Mouse (Mus musculus) heart, adult 2 months (tissue): ENCODE measurements around the gene Ckb. TPM values are rescaled to one million over a fixed set of nuclear protein-coding genes. Genes with fewer than 3 reads are reported as not detected.

Source experiments
- DNase-seq, 2 experiments: peaks; one replicate each; pipeline ENCODE4 v3.0.0; 2021
- H3K27ac ChIP-seq: fragments of 200-600 bp; 2 replicates; pipeline ENCODE4 v1.8.1; 2022
- H3K27me3 ChIP-seq: fragments of 200-500 bp; 2 replicates; pipeline ENCODE4 v1.6.1; 2012; ENCODE audit warnings: mild to moderate bottlenecking, low read length, inconsistent platforms, mixed read lengths; ENCODE audit not compliant: control insufficient read depth, insufficient read depth
- H3K36me3 ChIP-seq: fragments of 200-500 bp; 2 replicates; pipeline ENCODE4 v1.6.1; 2012; ENCODE audit warnings: low read length, inconsistent platforms; ENCODE audit not compliant: control insufficient read depth, insufficient read depth
- H3K4me1 ChIP-seq: fragments of 200-500 bp; 2 replicates; pipeline ENCODE4 v1.6.1; 2011; ENCODE audit warnings: low read length; ENCODE audit not compliant: control insufficient read depth, insufficient read depth
- H3K4me3 ChIP-seq: fragments of 200-600 bp; 2 replicates; pipeline ENCODE4 v1.8.1; 2022
- H3K79me2 ChIP-seq: fragments of 200-500 bp; replicated peaks from 2 replicates; pipeline ENCODE4 v1.6.1; 2012; ENCODE audit warnings: mild to moderate bottlenecking, inconsistent platforms, low read length, moderate library complexity, mixed read lengths; ENCODE audit not compliant: control insufficient read depth, insufficient read depth
- H3K9ac ChIP-seq: fragments of 200-500 bp; 2 replicates; pipeline ENCODE4 v1.6.1; 2012; ENCODE audit warnings: low read depth, mild to moderate bottlenecking, control low read depth, inconsistent platforms, low read length, mixed read lengths
- CTCF ChIP-seq: fragments of 200-600 bp; IDR thresholded peaks from 2 replicates; pipeline ENCODE4 v1.8.1; 2022; ENCODE audit warnings: antibody characterized with exemption, mild to moderate bottlenecking, moderate library complexity
- EP300 ChIP-seq: fragments of 200-500 bp; IDR thresholded peaks from 2 replicates; pipeline ENCODE4 v1.6.1; 2011; ENCODE audit warnings: low read depth, low read length, control low read depth; ENCODE audit not compliant: insufficient read depth
- POLR2A ChIP-seq: fragments of 200-500 bp; IDR thresholded peaks from 2 replicates; pipeline ENCODE4 v1.6.1; 2011; ENCODE audit warnings: mild to moderate bottlenecking, low read depth, low read length, control low read depth; ENCODE audit not compliant: insufficient read depth
- WGBS: fragments of 180-500 bp; shearing (Covaris S2); methylation state at CpG from one replicate; pipeline ENCODE4 v1.1.7; 2018; 5-methylcytosine and 5-hydroxymethylcytosine counted together
- intact Hi-C: fragments of 180-260 bp; cut with DNase I; formaldehyde crosslinking; loops from one replicate; pipeline ENCODE4 v1.15.1; 2025
- polyA plus RNA-seq: library from polyadenylated mRNA; depleted of rRNA; stranded (reverse); fragments of >200 nt; gene quantifications from 2 replicates; pipeline ENCODE4 v1.2.3, GENCODE M21; 2012
- total RNA-seq, 2 experiments: library from RNA; stranded (reverse); gene quantifications; 2 replicates each; pipeline ENCODE4 v1.2.3; 2021

The Ckb gene
- total and polyA plus RNA-seq, 3 experiments: 65.3 to 120 (median 81.4) TPM

DNA sequence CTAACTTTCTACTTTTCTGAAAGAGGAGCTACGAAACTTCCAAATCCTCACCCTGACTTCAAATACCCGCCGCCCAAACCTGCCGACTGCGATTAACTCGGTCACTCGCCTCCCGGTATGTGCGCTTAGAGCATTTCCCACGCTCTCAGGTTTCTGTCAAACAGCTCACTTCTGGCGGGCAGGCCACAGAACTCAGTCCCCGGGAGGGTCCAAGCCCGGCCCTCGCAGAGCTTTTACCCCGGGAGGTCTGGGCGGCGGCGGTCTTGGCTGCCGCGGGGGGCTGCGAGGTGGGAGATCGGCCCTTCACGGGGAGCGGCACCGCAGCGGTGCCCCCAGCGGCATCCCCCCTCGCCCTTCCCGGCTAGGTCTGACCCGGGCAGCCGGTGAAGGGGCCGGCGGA is 40.3 kb upstream of the Ckb start:
- intact Hi-C loops: loop anchor here (2.0 kb wide), 2 partner anchors 20 to 34 kb away; partner anchors contain the start of gene Trmt61a
- no peak for DNase-seq

DNA sequence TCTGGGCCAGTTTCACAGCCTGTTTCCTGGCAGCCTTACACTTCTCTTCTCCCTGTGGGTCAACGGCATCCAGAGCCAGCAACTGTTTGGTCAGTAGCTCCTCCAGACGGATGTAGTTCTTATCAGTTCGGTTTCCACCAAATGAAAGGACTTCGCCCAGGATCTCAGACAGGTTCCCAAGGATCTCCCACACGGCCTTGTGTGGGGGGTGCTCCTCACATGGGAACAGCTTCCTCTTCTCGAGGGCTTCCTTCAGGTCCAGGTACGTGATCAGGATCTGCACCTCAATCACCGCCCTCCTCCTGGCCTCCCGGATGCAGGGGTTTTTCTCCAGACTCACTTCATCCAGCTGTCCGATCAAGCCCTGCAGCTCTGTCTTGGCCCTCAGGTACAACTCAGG is 38.0 kb upstream of the Ckb start:
- WGBS: 52% methylated on average over 10 of the region's 10 CpGs
- Histone ChIP-seq H3K27ac (peak overlapping the region; percentile 74), H3K4me3 (no peak overlapping the region), H3K4me1 (peaks cover 35% of the 10 kb centered on the region), H3K79me2 (no peaks in the 10 kb centered on the region; the same call in 1 of the 2 replicates), H3K27me3 (no peaks in the 10 kb centered on the region), H3K9ac (no peak overlapping the region), H3K36me3 (peaks cover 42% of the 10 kb centered on the region)
- DNase-seq: no peak
- intact Hi-C loops: no loop called here
- 0 out of 2 replicates have a peak, but pooled peaks have one; percentile 41 for TF ChIP-seq EP300
- no peak for TF ChIP-seq CTCF

More for the DNA sequence above, 40.3 kb upstream of the Ckb start:
- peak overlapping the region; percentile 86 for H3K4me3 ChIP-seq
- TF ChIP-seq EP300 (no peak), POLR2A (no peak), CTCF (no peak)
- peaks cover 32% of the 10 kb centered on the region for H3K36me3 ChIP-seq
- no peaks in the 10 kb centered on the region for H3K27me3 ChIP-seq
- H3K4me1 ChIP-seq: peaks cover 19% of the 10 kb centered on the region
- WGBS: under 1% methylated on average over 33 of the region's 33 CpGs
- H3K9ac ChIP-seq: peak overlapping the region; percentile 94
- no peaks in the 10 kb centered on the region; the same call in 1 of the 2 replicates for H3K79me2 ChIP-seq
- H3K27ac ChIP-seq: peak overlapping the region; percentile 94

DNA sequence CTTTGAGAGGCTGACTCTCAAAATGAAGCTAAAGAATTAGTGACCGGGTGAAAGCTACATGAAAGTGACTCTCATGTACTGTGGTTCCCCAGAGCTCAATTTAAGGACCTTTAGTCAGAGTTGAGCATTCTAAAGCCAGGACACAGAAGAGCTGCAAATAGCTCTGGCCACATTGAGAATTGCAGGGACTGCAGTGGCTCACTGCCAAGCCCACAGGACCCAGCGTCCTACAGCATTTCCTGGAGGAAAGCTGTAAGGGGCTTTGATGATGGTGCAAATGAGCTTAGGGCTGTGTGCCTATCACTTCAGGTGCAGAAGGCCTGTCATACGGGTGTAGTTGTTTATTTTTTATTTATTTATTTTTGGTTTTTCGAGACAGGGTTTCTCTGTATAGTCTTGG is 36.0 kb upstream of the Ckb start:
- H3K27me3 ChIP-seq: no peaks in the 10 kb centered on the region
- intact Hi-C loops: no loop called here
- H3K9ac ChIP-seq: no peak overlapping the region
- 14% methylated on average over 4 of the region's 4 CpGs for WGBS
- TF ChIP-seq POLR2A (no peak), EP300 (no peak), CTCF (peak; percentile 46)
- H3K27ac ChIP-seq: peak overlapping the region; percentile 74
- peaks cover 44% of the 10 kb centered on the region for H3K4me1 ChIP-seq
- H3K4me3 ChIP-seq: no peak overlapping the region
- H3K36me3 ChIP-seq: peaks cover 42% of the 10 kb centered on the region
- DNase-seq: no peak
- no peaks in the 10 kb centered on the region; the same call in 1 of the 2 replicates for H3K79me2 ChIP-seq

DNA sequence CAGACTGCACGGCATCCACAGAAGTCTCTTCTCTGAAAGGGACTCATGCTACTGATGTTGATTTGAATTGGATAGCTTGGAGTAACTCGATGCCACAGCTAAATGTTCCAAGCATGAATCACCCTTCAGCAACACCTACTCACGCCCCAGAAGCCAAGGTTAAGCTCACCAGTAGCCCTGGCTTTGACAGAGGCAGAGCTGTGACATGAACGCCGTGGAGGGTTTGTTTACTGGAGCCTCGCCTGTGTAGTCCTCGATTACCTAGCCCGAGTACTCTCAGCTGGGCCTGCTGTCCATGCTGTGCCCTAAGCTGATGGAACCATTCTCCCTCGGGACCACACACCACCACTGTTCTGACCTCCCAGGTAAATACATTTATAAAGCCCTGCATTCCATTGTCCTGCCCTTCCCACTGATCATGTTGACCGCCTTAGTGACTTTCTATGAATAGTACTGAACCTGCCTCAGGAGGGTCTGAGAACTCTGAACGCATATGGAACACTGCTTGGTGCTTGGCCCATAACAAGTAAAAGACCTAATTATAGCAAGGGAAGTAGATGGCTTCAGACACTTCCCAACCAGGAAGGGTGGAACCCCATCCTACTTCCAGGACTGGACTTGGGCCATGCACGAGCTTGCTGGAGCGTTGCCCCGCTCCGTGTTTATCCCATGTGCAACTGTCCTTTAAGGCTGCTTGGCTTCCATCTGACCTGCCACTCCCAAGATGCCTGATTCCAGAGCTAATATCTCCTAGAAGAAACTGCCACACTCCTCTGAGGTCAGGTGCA is 33.2 kb upstream of the Ckb start:
- H3K27ac ChIP-seq: peak overlapping the region; percentile 90
- H3K36me3 ChIP-seq: peaks cover 30% of the 10 kb centered on the region
- H3K27me3 ChIP-seq: no peaks in the 10 kb centered on the region
- H3K9ac ChIP-seq: peak overlapping the region; percentile 19
- DNase-seq: peak; percentile 89 to 91
- intact Hi-C loops: loop anchor here (2.0 kb wide), 1 partner anchor 21 kb away; no protein-coding TSS in a partner anchor
- H3K79me2 ChIP-seq: no peaks in the 10 kb centered on the region
- 12% methylated on average over 15 of the region's 15 CpGs for WGBS
- TF ChIP-seq EP300: peak; percentile 99
- TF ChIP-seq POLR2A: peak; percentile 54; the same call in 1 of the 2 replicates
- TF ChIP-seq CTCF: no peak
- no peak overlapping the region for H3K4me3 ChIP-seq
- peaks cover 32% of the 10 kb centered on the region for H3K4me1 ChIP-seq

DNA sequence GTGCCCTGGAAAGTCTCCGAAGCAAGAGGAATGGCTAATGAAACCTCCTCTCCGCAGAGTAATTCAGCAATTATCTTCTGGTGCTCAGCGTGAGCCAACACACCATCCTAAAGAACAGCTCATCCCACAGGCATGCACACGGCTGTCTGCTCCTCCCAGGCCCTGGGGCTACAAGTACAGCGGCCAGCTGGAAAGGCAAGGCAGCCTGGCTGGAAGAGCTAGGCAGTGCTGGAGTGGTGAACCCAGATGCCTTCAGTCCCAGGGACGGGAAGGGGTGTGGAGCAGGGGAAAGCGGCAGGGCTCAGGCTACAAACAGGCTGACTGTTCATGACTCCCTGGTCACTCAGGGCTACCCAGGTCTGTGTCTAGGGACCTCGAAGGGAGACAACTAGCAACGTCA is 32.5 kb upstream of the Ckb start:
- DNase-seq: peak; percentile 78 to 86
- intact Hi-C loops: loop anchor here (2.0 kb wide), 1 partner anchor 22 kb away; no protein-coding TSS in a partner anchor
- Histone ChIP-seq H3K36me3 (peaks cover 26% of the 10 kb centered on the region), H3K9ac (peak overlapping the region; percentile 19), H3K27ac (peak overlapping the region; percentile 90), H3K4me1 (peaks cover 30% of the 10 kb centered on the region), H3K4me3 (0 out of 2 replicates have a peak overlapping the region, but pooled peaks have one; percentile 4), H3K27me3 (no peaks in the 10 kb centered on the region), H3K79me2 (no peaks in the 10 kb centered on the region)
- peak; percentile 55; the same call in 1 of the 2 replicates for TF ChIP-seq EP300
- TF ChIP-seq POLR2A: peak; percentile 79
- no peak for TF ChIP-seq CTCF
- WGBS: 20% methylated on average over 9 of the region's 9 CpGs

DNA sequence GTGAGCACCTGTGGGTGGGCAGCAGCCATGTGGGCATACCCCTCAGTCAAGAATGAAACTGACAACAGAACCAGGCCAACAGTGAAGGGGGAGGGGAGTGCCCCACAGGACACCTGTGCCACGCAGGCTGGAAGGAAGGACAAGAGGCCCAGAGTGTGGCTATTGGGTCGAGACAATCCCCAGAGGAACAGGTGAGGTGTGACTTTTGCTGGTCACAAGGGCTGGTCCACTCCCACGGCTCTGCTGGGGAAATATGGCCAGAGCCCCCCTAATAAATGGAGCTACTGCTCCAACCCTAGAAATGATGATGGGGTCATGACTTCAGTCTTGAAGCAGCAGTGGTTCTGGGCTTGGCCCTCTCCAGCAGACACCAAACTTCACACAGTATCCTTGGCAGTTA is 31.2 kb upstream of the Ckb start:
- H3K27ac ChIP-seq: peak overlapping the region; percentile 90
- no peak for TF ChIP-seq CTCF
- TF ChIP-seq POLR2A: no peak
- TF ChIP-seq EP300: no peak
- intact Hi-C loops: no loop called here
- no peaks in the 10 kb centered on the region for H3K79me2 ChIP-seq
- DNase-seq: no peak
- peaks cover 33% of the 10 kb centered on the region for H3K4me1 ChIP-seq
- peaks cover 16% of the 10 kb centered on the region for H3K36me3 ChIP-seq
- no peaks in the 10 kb centered on the region for H3K27me3 ChIP-seq
- H3K4me3 ChIP-seq: no peak overlapping the region
- 73% methylated on average over 3 of the region's 3 CpGs for WGBS
- no peak overlapping the region for H3K9ac ChIP-seq
